Mouse (Mus musculus): ENCODE measurements around the gene Lefty1. TPM values are rescaled to one million over a fixed set of nuclear protein-coding genes. Genes with fewer than 3 reads are reported as not detected.

Gene Lefty1
- total RNA-seq (2015; ENCODE audit: low replicate concordance) (1.1 TPM in 1 of 2 replicates, not detected in the other), total RNA-seq (2017; ENCODE audit: low replicate concordance) (4.6 TPM in 1 of 2 replicates, not detected in the other)

DNA sequence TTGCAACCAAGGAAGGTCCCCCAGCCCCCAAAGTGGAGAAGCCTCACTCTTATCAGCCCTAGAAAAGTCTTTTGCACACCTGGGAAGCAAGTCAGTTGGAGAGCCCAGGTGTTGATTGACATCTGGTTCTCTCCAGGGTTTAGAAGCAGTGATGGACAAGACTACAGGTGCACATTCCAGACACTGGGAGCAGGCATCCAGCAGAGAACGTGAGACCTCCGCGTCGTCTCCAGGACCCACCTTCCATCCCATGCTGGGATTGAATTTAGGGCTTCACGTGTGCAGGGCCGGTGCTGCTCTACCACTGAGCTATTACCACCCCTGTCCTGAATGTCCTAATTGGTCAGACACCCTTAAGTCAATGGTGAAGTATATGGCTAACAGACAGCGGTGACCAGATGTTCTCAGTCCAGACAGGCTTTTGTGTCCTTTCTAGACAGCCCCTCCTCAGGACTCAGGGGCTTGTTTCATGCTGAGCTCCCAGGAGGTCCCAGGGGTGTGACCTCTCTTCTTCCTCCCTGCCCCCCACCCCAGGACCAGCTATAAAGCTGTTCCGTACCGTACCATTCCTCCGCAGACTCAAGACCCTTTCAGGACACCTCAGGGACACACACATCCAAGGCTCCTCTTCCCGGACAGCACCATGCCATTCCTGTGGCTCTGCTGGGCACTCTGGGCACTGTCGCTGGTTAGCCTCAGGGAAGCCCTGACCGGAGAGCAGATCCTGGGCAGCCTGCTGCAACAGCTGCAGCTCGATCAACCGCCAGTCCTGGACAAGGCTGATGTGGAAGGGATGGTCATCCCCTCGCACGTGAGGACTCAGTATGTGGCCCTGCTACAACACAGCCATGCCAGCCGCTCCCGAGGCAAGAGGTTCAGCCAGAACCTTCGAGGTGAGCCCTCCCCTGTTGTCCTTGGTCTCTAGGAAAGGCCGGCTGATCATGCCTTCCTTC is at the start of gene Lefty1:
TSS of gene Lefty1 (plus strand) at position 556 of the 953 bp plus-strand sequence.
- ATAC-seq (replicated peaks; ENCODE audit: low FRiP score, poor library complexity, severe bottlenecking) = no peak

DNA sequence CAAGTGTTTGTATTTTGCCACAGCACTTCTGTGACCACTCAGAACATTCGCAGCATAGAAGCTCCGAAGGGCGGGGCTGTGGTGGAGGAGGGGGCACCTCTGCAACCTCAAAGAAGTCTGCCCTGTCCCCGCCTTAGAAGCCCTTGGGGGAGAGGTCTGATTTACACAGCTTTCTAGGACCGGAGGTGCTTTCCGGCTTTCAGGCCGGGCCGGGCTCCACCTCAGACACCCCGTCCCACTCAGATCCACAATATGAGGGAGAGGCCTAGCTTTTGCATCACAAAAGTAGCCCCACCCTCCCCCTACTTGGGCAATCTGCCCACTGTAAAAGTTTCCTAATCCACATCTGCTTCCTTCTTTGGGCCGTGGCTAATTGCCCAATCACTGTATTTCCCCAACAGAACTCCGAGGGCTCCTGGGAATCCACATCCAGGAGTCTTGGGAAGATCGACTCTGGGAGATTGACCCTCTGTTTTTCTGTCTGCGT is 46.2 kb upstream of the Lefty1 start:
- no peak for ATAC-seq (replicated peaks; ENCODE audit: low FRiP score, poor library complexity, severe bottlenecking)

DNA sequence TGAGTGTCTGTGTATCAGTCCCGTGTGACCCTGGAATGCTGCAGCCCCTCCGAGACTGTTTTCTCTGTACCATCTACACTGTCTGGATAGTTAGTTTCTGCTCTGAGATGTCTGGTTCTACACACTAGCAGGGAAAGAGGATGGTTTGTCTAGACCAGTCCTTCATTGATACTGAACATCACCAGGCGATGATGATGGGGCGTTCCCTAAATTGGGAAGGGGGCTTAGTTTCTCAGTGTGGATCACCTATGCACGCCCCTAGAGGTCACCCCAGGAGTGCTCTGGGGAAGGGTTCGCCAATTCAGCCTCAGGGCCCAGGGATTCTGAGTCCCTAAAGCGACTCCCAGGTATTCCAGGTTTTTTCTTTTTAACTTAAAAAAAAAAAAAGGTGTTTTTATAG is 45.6 kb upstream of the Lefty1 start:
- ATAC-seq (replicated peaks; ENCODE audit: low FRiP score, poor library complexity, severe bottlenecking) = no peak

DNA sequence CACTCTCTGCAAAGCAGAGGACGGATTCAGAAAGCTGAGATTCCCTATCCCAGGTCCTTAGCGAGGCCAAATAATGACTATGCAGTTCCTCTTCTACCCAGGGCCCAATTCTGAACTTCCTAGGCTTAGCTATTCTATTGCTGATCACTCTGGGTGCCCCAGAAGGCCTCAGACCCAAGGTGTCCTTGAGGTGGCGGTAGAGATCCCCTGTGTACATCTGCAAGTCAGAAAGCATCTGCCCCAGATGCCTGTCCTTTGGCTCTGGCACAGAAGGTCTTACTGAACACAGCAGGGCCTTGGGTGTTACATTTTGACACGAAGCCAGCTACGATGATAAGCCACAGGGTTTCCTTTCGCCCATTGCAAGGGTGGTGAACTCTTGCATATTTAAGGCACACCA is 45.0 kb upstream of the Lefty1 start:
- ATAC-seq (replicated peaks; ENCODE audit: low FRiP score, poor library complexity, severe bottlenecking) = 0 out of 2 replicates have a peak, but pooled peaks have one; percentile 25

DNA sequence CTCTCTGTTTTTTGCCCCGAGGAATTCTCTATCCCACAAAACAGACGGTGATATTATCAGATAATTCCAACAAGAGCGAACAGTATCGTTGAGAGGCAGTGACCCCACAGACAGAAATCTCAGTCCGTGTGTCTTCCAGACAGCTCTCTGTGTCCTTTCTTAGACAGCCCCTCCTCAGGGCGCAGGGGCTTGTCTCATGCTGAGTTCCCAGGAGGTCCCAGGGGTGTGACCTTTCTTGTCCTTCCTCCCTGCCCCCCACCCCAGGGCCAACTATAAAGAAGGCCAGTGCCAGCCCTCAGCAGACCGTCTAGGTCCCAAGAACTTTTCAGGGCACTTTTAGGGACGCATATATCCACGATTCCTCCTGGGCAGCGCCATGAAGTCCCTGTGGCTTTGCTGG is 42.0 kb upstream of the Lefty1 start, which contains the start of gene Lefty2:
TSS of gene Lefty2 (plus strand) at position 301 of the 400 bp plus-strand sequence.
- no peak for ATAC-seq (replicated peaks; ENCODE audit: low FRiP score, poor library complexity, severe bottlenecking)

DNA sequence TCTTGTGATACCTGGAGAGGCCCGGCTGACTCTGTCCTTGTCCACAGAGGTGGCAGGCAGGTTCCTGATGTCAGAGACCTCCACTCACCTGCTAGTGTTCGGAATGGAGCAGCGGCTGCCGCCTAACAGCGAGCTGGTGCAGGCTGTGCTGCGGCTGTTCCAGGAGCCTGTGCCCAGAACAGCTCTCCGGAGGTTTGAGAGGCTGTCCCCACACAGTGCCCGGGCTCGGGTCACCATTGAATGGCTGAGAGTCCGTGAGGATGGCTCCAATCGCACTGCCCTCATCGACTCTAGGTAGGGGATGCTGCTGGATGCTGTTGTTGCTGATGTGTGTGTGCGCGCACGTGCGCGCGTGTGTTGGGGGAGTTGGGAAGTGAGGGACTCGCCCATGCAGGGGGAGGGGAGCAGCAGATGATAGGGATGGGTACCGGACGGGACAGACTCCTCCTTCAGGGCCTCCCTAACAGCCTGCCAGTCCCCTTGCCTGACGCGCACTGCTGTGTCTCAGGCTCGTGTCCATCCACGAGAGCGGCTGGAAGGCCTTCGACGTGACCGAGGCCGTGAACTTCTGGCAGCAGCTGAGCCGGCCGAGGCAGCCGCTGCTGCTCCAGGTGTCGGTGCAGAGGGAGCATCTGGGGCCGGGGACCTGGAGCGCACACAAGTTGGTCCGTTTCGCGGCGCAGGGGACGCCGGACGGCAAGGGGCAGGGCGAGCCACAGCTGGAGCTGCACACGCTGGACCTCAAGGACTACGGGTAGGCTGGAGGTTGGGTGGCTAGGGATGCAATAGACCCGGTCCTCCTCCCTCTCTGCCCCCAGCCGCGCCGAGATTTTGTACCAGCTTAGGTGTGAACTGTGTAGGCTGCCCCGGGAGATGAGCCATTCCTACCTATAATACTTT is 40.5 kb upstream of the Lefty1 start:
- peak; percentile 61 for ATAC-seq (replicated peaks; ENCODE audit: low FRiP score, poor library complexity, severe bottlenecking)

DNA sequence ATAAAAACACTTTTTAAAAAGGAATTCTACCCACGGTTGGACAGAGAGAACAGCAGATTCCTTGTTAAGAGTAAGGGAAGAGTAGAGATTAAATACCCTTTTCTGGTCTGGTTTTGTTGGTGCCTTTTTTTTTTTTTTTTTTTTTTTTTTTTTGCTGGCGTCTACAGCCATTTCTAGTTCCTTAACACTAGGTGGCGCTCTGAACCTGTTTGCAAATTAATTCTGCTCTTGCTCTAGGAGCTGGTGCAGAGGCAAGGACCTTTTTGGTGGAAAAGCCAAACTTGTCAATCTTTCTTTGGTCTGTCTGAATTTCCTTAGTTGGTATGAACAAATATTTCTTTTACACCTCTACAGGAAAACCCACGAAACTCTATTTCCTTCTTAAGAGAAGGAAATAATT is 33.7 kb upstream of the Lefty1 start:
- no peak for ATAC-seq (replicated peaks; ENCODE audit: low FRiP score, poor library complexity, severe bottlenecking)

DNA sequence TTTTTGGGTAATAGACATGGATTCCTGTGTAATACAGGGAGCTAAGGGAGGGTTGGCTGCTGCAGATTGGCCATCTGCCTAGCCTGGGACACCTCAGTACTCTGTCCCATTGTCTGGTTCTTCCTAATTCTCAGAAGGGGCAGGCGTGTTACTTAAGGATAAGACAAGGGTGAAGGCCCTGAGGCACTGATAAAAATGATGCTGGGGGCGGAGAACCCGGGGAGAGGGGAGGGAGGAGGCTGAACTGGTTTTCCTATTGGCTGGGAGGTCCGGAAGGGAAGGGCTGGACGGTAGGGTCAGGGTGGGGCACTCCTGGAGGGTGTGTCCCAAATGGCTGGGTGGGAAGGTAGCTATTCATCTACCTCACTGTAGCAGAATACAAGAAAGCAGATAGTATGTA is 31.9 kb upstream of the Lefty1 start:
- peak; percentile 85 for ATAC-seq (replicated peaks; ENCODE audit: low FRiP score, poor library complexity, severe bottlenecking)

DNA sequence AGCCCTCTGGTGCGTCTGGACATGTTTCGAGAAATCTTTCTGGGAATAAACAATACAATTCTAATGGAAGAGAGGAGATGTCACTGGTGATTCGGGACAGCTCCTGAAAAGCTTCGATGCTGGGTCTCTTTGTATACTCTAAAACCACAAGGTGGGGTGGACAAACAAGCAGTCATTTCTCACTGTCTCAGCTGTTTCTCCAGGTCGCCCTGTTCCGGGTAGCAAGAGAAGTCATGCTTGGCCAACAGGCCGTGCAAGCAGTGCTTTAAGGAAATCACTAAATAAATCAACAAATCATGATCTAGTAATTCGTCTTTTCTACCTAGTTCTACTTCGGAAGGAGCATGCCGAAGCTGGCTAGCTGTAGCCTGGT is 31.2 kb upstream of the Lefty1 start:
- ATAC-seq (replicated peaks; ENCODE audit: low FRiP score, poor library complexity, severe bottlenecking) = peak; percentile 5; the same call in 1 of the 2 replicates

DNA sequence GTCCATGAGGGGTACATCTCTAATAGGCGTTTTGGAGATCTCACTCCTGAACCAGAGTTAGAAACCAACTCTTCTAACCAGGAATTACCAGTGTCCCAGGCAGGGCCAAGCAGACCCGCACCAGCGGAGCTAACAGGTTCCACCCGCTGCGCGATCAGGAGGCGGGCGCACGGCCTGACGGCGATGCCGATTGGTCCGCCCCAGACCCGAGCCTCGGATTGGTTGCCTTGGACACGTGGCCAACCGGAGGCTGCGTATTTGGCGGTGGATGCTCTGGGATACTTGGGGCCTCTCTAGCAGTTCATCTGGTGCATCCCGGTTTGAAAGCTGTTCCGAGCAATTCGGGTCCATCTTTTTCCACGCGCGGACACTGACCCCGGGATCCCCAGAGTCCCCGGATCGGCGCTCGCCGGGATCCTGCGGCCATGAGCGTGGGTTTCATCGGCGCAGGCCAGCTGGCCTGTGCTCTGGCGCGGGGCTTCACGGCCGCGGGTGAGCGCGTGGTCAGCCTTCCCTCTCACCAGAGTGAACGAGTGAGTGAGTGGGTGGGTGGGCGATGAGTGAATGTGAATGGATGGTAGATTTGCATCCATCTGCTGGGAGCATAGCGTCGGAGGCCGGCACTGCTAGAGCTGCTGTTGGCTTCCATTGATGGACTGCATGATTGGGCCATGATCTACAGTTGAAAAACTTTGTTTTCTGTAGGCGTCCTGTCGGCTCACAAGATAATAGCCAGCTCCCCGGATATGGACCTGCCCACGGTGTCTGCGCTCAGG is 30.6 kb upstream of the Lefty1 start, which contains the start of gene Pycr2:
TSS of gene Pycr2 (plus strand) at position 255 of the 776 bp plus-strand sequence.
- ATAC-seq (replicated peaks; ENCODE audit: low FRiP score, poor library complexity, severe bottlenecking) = peak; percentile 83

DNA sequence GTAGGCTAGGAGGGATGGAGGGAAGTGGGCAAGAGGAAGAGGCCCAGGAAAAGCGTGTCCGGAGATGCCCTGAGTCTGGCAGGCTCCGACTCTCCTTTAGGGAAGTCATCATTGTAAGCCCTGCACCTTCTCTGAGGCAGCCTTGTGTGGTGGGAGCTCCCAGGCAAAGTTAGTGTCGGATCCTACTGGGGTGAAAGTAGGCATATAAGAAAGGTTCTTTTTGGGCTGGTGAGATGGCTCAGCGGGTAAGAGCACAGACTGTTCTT is 30.1 kb upstream of the Lefty1 start:
- no peak for ATAC-seq (replicated peaks; ENCODE audit: low FRiP score, poor library complexity, severe bottlenecking)

DNA sequence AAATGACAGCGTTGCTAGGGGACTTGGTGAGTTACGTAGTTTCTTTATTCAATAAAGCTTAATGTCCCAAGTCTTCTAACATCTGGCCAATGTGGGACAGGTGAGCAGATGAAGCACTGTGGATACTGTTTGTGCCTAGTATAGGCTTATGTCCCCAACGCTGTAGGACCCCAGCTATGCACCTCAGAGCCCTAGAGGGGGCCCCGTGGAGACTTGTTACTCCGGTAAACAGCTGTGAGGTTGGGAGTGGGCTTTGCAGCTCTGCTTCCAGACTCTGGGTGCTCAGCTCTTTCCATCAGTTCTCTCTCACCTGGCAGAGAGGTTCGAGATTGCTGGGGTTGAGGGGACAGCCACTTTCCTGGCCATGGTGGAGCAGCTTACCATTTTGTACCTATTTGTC is 29.5 kb upstream of the Lefty1 start:
- no peak for ATAC-seq (replicated peaks; ENCODE audit: low FRiP score, poor library complexity, severe bottlenecking)

DNA sequence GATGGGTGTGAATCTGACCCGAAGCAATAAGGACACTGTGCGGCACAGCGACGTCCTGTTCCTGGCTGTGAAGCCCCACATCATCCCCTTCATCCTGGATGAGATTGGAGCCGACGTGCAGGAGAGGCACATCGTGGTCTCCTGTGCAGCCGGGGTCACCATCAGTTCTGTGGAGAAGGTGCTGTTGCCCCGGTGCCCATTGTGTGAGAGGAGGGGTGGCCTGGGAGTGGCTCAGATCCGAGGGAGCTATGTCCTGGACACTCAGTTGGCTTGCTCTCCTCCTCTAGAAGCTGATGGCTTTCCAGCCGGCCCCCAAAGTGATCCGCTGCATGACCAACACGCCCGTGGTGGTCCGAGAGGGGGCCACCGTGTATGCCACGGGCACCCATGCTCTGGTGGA is 28.9 kb upstream of the Lefty1 start:
- no peak for ATAC-seq (replicated peaks; ENCODE audit: low FRiP score, poor library complexity, severe bottlenecking)

DNA sequence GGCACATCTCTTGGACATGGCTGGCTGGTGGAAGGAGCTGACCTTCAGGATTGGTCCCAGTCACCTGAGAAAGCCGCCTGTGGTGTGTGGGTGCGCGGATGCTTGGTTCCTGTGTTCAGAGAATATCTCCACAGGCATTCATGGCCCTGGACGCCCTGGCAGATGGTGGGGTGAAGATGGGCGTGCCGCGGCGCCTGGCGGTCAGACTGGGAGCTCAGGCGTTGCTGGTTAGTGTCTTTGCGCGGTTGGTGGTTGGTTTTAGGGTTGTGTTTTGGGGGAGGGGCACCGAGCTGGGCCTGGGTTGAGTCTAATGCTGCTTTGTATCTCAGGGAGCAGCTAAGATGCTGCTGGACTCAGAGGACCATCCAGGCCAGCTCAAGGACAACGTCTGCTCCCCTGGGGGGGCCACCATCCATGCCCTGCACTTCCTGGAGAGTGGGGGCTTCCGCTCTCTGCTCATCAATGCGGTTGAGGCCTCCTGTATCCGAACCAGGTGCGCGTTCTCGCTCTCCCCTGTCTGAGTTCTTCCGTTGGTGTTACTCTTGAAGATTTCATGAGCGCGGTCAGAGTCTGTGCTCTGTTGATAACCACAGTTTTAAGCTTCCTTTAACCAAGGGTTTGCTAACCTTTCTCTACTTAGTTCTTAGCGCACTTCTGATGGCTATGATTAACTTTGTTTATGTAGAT is 28.2 kb upstream of the Lefty1 start:
- ATAC-seq (replicated peaks; ENCODE audit: low FRiP score, poor library complexity, severe bottlenecking) = no peak

DNA sequence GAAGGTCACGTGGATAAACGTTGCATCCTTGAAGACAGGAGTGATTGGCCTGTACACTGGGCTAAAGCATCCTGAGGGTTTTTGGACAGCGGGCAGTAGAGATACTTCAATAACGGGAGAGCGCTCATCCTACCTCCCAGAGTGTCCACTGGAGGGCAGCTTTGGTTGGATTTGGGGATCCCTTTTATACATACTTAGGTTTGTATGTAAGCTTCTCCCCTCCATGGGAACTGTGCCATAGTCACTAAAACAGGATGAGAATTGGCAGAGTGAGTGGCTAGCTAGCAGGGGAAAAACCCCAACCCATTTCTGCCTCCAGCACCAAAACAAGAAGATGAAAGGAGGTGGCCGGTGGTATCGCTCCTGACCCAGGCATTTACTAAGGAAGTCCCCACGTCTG is 23.7 kb upstream of the Lefty1 start:
- no peak for ATAC-seq (replicated peaks; ENCODE audit: low FRiP score, poor library complexity, severe bottlenecking)

DNA sequence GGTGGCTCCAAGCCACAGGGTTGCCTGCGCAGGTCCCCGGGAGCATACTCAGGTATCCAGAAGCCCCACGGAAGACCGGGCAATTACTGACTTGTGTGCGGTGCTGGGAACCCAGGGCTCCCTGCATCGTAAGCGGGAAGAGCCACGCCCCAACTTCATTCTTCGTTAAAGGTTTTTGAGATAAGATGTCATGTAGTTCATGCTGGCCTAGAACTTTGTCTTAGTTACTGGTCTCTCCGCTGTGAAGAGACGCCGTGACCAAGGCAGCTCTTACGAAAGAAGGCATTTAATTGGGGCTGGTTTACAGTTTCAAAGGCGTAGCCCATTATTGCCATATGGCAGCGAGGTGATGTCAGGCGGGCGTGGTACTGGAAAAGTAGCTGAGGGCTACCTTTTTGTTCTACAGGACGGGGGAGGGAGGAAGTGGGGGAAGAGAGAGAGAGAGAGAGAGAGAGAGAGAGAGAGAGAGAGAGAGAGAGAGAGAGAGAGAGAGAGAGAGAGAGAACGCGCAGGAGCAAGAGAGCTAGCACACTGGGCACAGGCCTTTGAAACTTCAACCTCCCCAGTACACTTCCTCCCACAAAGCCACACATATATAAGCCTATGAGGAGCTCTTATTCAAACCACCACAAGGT is 23.1 kb upstream of the Lefty1 start:
- peak; percentile 62 for ATAC-seq (replicated peaks; ENCODE audit: low FRiP score, poor library complexity, severe bottlenecking)

DNA sequence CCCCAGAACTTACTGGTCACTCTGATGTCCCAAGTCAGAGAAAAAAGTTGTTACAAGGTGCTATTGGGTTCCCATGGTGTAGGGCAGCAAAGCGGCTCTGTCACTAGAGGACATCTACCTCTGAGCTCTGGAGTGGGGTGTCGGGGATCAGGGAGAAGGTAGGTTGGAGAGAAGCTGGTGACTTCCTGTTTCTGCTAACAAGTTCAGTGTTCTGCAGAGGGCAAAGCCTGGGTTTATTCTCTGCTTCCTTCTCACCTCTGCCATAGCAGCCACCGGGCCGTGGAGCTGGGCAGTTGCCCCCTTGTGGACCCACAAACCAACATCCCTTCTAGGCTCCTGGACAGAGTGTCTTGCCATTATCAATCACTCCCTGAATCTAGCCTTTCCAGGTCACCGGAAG is 22.0 kb upstream of the Lefty1 start:
- no peak for ATAC-seq (replicated peaks; ENCODE audit: low FRiP score, poor library complexity, severe bottlenecking)

DNA sequence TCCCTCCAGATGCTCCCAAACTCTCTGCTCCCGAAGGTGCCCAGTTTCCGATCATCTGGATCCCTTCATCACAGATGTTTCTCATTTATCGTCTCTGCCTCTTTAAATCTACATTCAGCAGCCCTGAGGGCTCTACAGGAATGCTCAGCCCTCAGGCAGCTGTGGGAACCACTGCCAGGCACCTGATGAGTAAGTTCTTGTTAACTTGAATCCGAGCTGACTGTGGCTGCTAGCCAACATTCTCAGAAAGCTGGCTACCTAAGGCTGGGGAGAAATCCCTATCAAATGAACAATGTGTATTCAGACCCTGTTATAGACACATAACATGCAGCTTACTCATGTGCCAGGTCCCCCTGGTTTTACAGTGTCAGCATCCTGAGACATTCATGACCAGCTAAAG is 21.0 kb upstream of the Lefty1 start:
- no peak for ATAC-seq (replicated peaks; ENCODE audit: low FRiP score, poor library complexity, severe bottlenecking)

DNA sequence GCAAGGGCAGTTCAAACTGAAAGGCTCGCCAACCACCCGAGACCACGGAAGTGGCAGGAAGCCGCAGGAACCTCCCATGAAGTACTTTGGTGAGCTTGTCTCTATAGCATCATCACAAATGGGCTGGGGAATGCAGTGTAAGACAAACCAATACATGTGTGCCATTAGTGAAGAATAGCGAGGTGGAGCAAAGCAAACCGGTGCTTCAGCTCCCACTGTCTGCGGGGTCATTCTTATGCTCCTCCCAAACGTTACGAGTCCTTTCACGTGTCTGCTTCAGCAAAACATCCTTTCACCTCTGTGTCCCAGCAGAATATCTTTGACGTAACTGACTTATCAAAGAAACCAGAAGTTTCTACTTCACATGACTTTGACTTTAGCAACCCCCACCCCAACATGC is 18.4 kb upstream of the Lefty1 start:
- no peak for ATAC-seq (replicated peaks; ENCODE audit: low FRiP score, poor library complexity, severe bottlenecking)

All from erythroid progenitor cell, adult 5-6 weeks (primary cell).